In the genomic region with DNA sequence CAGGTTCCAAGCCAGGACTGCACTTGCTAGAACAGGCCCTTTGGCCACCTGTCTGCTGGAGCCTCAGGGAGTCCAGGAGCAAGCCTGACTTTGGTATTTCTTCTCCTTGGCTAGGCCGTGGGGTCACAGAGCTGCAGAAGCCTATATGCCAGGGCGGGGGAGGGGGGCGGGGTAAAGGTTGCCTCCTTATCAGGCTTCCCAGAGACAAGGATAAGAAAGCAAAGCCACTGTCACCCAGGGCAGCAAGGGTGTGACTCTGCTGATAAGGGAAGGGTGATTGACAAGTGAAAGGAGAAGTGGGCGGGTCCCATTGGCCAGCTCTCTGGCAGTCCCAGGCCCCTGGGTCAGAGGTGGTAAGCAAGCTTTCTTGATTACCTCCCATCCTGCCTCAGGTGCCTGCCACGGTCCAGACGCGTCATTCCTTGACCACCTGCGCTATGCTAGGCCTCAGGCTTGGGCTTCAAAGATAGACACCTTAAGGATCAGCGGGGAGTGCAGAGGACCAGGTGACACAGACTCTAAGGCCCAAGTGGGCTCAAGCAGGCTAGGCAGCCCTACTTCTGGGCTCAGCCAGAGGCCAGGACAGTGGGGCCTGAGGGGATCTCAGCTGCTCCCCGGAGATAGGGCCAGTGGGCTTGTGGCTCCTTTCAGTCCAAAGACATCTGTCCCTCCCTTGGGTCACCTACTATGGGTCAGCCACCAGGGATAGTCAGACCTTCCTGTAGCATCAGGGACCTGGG, we compare ENCODE assay signal across 9 mouse cellular contexts.
A peak's percentile ranks its signal among the peaks of the same experiment; 100 is the strongest.
DNase-seq lines count a peak whose midpoint lies in the region; ATAC-seq and TF ChIP-seq lines count a peak whose summit lies in the region.
"Had no signal": no experiment of that assay in that cellular context is flagged by ENCODE, and none has a peak within 500 bp of the region (broad histone marks: within the 10 kb centered on the region; RNA-seq: fewer than 3 reads in every experiment).

No protein-coding gene starts in this region.

- ATAC-seq in heart, embryonic 13.5 days (ENCODE audit: extremely low read depth, insufficient number of reproducible peaks, low FRiP score, low TSS enrichment) = peak; percentile 72
- ATAC-seq in forebrain, embryonic 12.5 days (ENCODE audit: low FRiP score) = no peak
- peak; percentile 20 for ATAC-seq in lung, embryonic 14.5 days (ENCODE audit: insufficient read depth)

- no peaks in the 10 kb centered on the region for H3K36me3 ChIP-seq in heart, embryonic 13.5 days
- H3K36me3 ChIP-seq in forebrain, embryonic 12.5 days (replicated peaks) = no peaks in the 10 kb centered on the region
- no peaks in the 10 kb centered on the region for H3K36me3 ChIP-seq in lung, embryonic 14.5 days (ENCODE audit: insufficient read depth)

- WGBS in heart, embryonic 13.5 days = 36% methylated on average over 10 of the region's 10 CpGs
- 71% methylated on average over 10 of the region's 10 CpGs for WGBS in forebrain, embryonic 12.5 days
- 59% methylated on average over 10 of the region's 10 CpGs for WGBS in lung, embryonic 14.5 days

- H3K27me3 ChIP-seq in heart, embryonic 13.5 days (replicated peaks) = no peaks in the 10 kb centered on the region
- 0 out of 2 replicates have a peak, but pooled peaks cover 4% of the 10 kb centered on the region for H3K27me3 ChIP-seq in forebrain, embryonic 12.5 days
- no peaks in the 10 kb centered on the region for H3K27me3 ChIP-seq in lung, embryonic 14.5 days (ENCODE audit: insufficient read depth, low read length)

- H3K4me1 ChIP-seq in heart, embryonic 13.5 days = peaks cover 68% of the 10 kb centered on the region
- H3K4me1 ChIP-seq in forebrain, embryonic 12.5 days = peaks cover 88% of the 10 kb centered on the region
- H3K4me1 ChIP-seq in lung, embryonic 14.5 days (ENCODE audit: insufficient read depth) = peaks cover 38% of the 10 kb centered on the region

- H3K27ac ChIP-seq in heart, embryonic 13.5 days (replicated peaks) = peak overlapping the region; percentile 50
- H3K27ac ChIP-seq in forebrain, embryonic 12.5 days = peak overlapping the region; percentile 82; the same call in 1 of the 2 replicates
- no peak overlapping the region; the same call in 1 of the 2 replicates for H3K27ac ChIP-seq in lung, embryonic 14.5 days (ENCODE audit: low read depth)

- no peak overlapping the region for H3K4me3 ChIP-seq in heart, embryonic 13.5 days
- H3K4me3 ChIP-seq in forebrain, embryonic 12.5 days (replicated peaks) = no peak overlapping the region
- no peak overlapping the region for H3K4me3 ChIP-seq in lung, embryonic 14.5 days (ENCODE audit: low read depth, low read length)

- peak overlapping the region; percentile 30; the same call in 1 of the 2 replicates for H3K4me2 ChIP-seq in heart, embryonic 13.5 days
- no peak overlapping the region for H3K4me2 ChIP-seq in forebrain, embryonic 12.5 days
- H3K4me2 ChIP-seq in lung, embryonic 14.5 days = no peak overlapping the region

- TF ChIP-seq CTCF in lung, embryonic 14.5 days (IDR thresholded peaks at IDR 0.05; ENCODE audit: low read depth) = no peak

- H3K9ac ChIP-seq in heart, embryonic 13.5 days = peak overlapping the region; percentile 42
- no peak overlapping the region for H3K9ac ChIP-seq in forebrain, embryonic 12.5 days
- H3K9ac ChIP-seq in lung, embryonic 14.5 days = no peak overlapping the region

- no peaks in the 10 kb centered on the region for H3K9me3 ChIP-seq in heart, embryonic 13.5 days
- no peaks in the 10 kb centered on the region for H3K9me3 ChIP-seq in forebrain, embryonic 12.5 days
- H3K9me3 ChIP-seq in lung, embryonic 14.5 days (ENCODE audit: low read depth, low read length) = no peaks in the 10 kb centered on the region

- DNase-seq in heart, postnatal 4 days = no peak
- DNase-seq in lung, embryonic 14.5 days = peak; percentile 26
- peak; percentile 71 to 83 for DNase-seq in spleen, postnatal 10 days (ENCODE audit: low spot score in 2 of 2)
- no peak for DNase-seq in T-cell, adult 2 months (ENCODE audit: low spot score)
- DNase-seq in adrenal gland, postnatal 14 days = no peak
- no peak for DNase-seq in cerebellum, adult 11 months
- DNase-seq: kidney, adult 2 months had no signal

Comparison
In these comparisons a context has a peak if more than half of its experiments do, and no peak if none do; other contexts are left out.
1. DNase-seq: peak in lung, embryonic 14.5 days (single experiment) and spleen, postnatal 10 days (2 of 2); none in heart, postnatal 4 days (single experiment), T-cell, adult 2 months (single experiment), adrenal gland, postnatal 14 days (single experiment) and cerebellum, adult 11 months (single experiment).